Mouse (Mus musculus): ENCODE data around the gene Wdr66.

DNA sequence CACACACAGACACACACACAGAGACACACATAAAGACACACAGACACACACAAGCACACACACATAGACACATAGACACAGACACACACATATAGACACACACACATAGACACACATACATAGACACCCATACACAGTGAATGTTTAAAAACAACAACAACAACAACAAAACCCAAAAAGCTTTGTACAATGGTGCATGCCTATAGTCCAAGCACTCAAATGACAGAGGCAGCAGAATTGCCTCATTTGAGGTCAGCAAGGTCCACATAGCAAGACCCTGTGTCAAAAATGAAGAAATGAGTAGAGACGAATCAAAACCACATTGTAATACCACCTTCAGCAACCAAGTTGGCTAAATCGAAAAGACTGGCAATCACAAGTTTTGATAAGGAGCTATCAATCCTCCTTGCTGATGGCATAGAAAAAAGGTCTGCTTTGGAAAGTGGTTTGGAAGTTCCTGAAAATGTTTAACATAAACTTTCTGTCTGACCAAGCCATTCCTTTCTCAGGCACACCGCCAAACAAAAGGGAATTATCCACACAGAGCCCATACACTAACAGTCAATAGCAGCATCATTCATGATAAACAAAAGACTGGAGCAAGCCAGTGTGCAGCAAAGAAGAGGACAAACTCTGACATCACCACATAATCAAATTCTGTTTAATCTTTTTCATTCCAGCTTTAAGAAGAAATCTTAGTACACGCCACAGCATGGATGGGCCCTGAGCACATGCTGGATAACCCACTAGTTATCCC, 84.5 kb downstream of the Wdr66 start:
- TF ChIP-seq CTCF (conservative IDR thresholded peaks at IDR 0.05; ENCODE audit: low read length): no peak
- no peak for TF ChIP-seq POU5F1 (IDR thresholded peaks at IDR 0.05; ENCODE audit: borderline replicate concordance, low read length)
- no peak for TF ChIP-seq NANOG (IDR thresholded peaks at IDR 0.05; ENCODE audit: borderline replicate concordance, low read length)
